Mouse (Mus musculus) hindbrain, embryonic 14.5 days (tissue): ENCODE data around the gene Celf2. TPM values are rescaled to one million over a fixed set of nuclear protein-coding genes. Genes with fewer than 3 reads are reported as not detected.

Experiments used
- ATAC-seq: fragments of 200-750 bp; cut with Nextera tagmentation; 2 replicates; pipeline ENCODE4 v1.8.0; 2017; ENCODE audit warnings: moderate number of reproducible peaks, mild to moderate bottlenecking, moderate TSS enrichment, moderate library complexity; ENCODE audit not compliant: low FRiP score
- DNase-seq: peaks from one replicate; pipeline ENCODE4 v3.0.0-alpha.2; 2015; ENCODE audit warnings: low spot score
- H3K27ac ChIP-seq: fragments of 300-500 bp; sonication (generic); 2 replicates; pipeline ENCODE4 v1.5.1; 2014; ENCODE audit warnings: mild to moderate bottlenecking, moderate library complexity
- H3K27me3 ChIP-seq: fragments of 300-500 bp; sonication (generic); 2 replicates; pipeline ENCODE4 v1.6.1; 2014; ENCODE audit warnings: mild to moderate bottlenecking, low read length, mixed read lengths; ENCODE audit not compliant: control insufficient read depth, insufficient read depth
- H3K36me3 ChIP-seq: fragments of 300-500 bp; sonication (generic); replicated peaks from 2 replicates; pipeline ENCODE4 v1.6.1; 2014; ENCODE audit not compliant: control insufficient read depth, insufficient read depth
- H3K4me1 ChIP-seq: fragments of 300-500 bp; sonication (generic); replicated peaks from 2 replicates; pipeline ENCODE4 v1.6.1; 2014; ENCODE audit warnings: antibody characterized with exemption, low read length, mixed read lengths; ENCODE audit not compliant: control insufficient read depth, insufficient read depth
- H3K4me2 ChIP-seq: fragments of 300-500 bp; sonication (generic); replicated peaks from 2 replicates; pipeline ENCODE4 v1.6.1; 2014; ENCODE audit warnings: mild to moderate bottlenecking, moderate library complexity
- H3K4me3 ChIP-seq: fragments of 300-500 bp; sonication (generic); replicated peaks from 2 replicates; pipeline ENCODE4 v1.5.1; 2014; ENCODE audit warnings: mild to moderate bottlenecking, low read length
- H3K9ac ChIP-seq: fragments of 300-500 bp; sonication (generic); 2 replicates; pipeline ENCODE4 v1.6.1; 2014
- H3K9me3 ChIP-seq: fragments of 300-500 bp; sonication (generic); 2 replicates; pipeline ENCODE4 v1.6.1; 2016; ENCODE audit warnings: low read length; ENCODE audit not compliant: control insufficient read depth
- WGBS: fragments of 180-500 bp; shearing (Covaris S2); extraction: QIAGEN DNeasy Blood & Tissue Kit; methylation state at CpG from one replicate; pipeline ENCODE4 v1.1.7; 2014; 5-methylcytosine and 5-hydroxymethylcytosine counted together
- polyA plus RNA-seq: library from polyadenylated mRNA; unstranded; fragments of >200 nt; fragmentation: Nextera tagmentation; extraction: Ambion mirVana; gene quantifications from 2 replicates; pipeline ENCODE4 v1.2.1, GENCODE M21; 2014

Celf2 gene
- polyA plus RNA-seq, 1 experiment from 2014 or later, result 131 TPM

DNA sequence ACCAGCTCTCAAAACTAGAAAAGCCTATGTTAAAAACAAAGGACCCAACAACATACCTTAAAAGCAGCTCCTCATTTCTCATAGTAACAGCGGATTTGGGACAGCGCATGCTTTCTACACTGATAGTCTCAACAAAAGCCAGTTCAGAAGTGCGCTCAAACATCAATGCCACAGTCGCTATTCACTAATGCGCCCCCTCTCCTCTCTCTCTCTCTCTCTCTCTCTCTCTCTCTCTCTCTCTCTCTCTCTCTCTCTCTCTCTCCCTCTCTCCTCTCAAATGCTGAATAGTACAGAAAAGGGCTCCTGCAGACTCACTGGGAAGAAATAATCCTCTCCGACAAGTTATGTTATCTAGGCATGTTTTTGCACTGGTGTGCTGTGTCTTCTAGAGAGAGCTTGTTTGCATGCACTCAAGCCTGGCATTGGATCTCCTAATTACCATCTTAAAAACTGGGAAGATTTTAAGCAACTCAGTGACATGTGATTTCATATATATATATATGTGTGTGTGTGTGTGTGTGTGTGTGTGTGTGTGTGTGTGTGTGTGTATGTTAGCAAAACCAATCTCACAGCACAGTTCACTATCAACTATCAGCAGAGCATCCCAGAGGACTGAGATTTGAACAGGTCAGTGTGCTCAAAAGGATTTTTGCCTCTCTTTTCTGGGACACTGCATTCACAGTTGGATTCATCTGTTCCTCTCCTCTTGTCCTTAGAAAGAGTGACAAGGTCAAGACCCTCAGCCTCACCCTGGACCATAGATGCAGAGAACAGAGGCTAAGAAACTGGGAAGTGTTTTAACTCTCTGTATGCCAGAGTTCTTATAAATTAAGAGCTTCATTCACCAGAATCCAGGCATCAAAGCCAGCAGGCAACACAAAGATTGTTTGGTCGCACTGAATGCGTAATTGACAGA lies 624.3 kb downstream of the Celf2 start:
- peak overlapping the region; percentile 54 for H3K4me3 ChIP-seq
- H3K27ac ChIP-seq, result peak overlapping the region; percentile 94
- peak overlapping the region; percentile 56 for H3K4me2 ChIP-seq
- DNase-seq, result peak; percentile 68
- WGBS, result 10% methylated on average over 8 of the region's 8 CpGs
- no peaks in the 10 kb centered on the region for H3K27me3 ChIP-seq
- peaks cover 19% of the 10 kb centered on the region; the same call in 1 of the 2 replicates for H3K4me1 ChIP-seq
- peak overlapping the region; percentile 79 for H3K9ac ChIP-seq
- ATAC-seq, result peak; percentile 65
- H3K36me3 ChIP-seq, result no peaks in the 10 kb centered on the region
- H3K9me3 ChIP-seq, result no peaks in the 10 kb centered on the region

GRCm38 (mm10) chr2:6883996-6884795 lies 625.2 kb downstream of the Celf2 start:
- peak overlapping the region; percentile 56 for H3K4me2 ChIP-seq
- H3K9ac ChIP-seq, result peak overlapping the region; percentile 79
- H3K36me3 ChIP-seq, result no peaks in the 10 kb centered on the region
- H3K9me3 ChIP-seq, result no peaks in the 10 kb centered on the region
- 18% methylated on average over 13 of the region's 13 CpGs for WGBS
- no peaks in the 10 kb centered on the region for H3K27me3 ChIP-seq
- peak overlapping the region; percentile 54 for H3K4me3 ChIP-seq
- H3K27ac ChIP-seq, result peak overlapping the region; percentile 94
- H3K4me1 ChIP-seq, result peaks cover 19% of the 10 kb centered on the region; the same call in 1 of the 2 replicates
- DNase-seq (peak; percentile 64), ATAC-seq (peak; percentile 57; the same call in 1 of the 2 replicates)

GRCm38 (mm10) chr2:6882236-6882885 lies 627.0 kb downstream of the Celf2 start:
- ATAC-seq (0 out of 2 replicates have a peak, but pooled peaks have one; percentile 34), DNase-seq (no peak)
- Histone ChIP-seq H3K36me3 (no peaks in the 10 kb centered on the region), H3K4me2 (peak overlapping the region; percentile 56), H3K27me3 (no peaks in the 10 kb centered on the region), H3K4me3 (peak overlapping the region; percentile 40), H3K9ac (peak overlapping the region; percentile 67), H3K27ac (peak overlapping the region; percentile 76), H3K4me1 (peaks cover 19% of the 10 kb centered on the region; the same call in 1 of the 2 replicates), H3K9me3 (no peaks in the 10 kb centered on the region)
- 22% methylated on average over 6 of the region's 6 CpGs for WGBS

DNA sequence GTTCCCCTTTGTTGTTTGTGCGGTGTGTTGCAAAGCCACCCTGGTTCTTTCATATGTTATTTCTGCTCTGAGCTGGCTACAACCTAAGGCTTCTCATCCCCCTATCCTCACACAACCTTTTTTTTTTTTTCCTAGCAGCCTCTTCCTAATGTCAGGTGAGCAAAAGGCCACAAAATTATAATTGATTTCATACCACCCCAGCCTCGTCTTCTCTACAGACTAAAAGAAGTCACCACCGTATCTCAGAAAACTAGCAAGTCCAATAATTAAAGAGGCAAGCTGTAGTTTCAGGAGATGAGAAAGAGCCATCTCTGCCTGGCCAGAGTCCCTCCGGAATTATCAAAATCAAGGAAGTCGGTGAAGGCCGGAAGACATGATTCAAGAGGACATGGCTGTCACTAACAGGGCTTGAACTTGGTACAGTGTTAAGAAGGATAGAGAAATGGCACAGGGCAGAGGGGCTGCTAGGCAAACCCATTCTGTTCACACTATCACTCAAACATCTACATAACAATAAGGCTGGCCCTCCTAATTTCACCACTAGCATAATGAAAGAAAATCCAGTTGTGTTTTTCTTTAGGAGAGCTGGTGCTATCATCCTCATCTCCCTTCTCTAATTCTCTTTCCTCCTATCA lies 628.3 kb downstream of the Celf2 start:
- DNase-seq, result no peak
- no peaks in the 10 kb centered on the region for H3K27me3 ChIP-seq
- H3K4me2 ChIP-seq, result peak overlapping the region; percentile 56
- 48% methylated on average over 6 of the region's 6 CpGs for WGBS
- peak overlapping the region; percentile 67 for H3K9ac ChIP-seq
- H3K4me1 ChIP-seq, result peaks cover 30% of the 10 kb centered on the region
- no peaks in the 10 kb centered on the region for H3K36me3 ChIP-seq
- no peak for ATAC-seq
- no peaks in the 10 kb centered on the region for H3K9me3 ChIP-seq
- H3K4me3 ChIP-seq, result peak overlapping the region; percentile 40
- peak overlapping the region; percentile 76 for H3K27ac ChIP-seq

DNA sequence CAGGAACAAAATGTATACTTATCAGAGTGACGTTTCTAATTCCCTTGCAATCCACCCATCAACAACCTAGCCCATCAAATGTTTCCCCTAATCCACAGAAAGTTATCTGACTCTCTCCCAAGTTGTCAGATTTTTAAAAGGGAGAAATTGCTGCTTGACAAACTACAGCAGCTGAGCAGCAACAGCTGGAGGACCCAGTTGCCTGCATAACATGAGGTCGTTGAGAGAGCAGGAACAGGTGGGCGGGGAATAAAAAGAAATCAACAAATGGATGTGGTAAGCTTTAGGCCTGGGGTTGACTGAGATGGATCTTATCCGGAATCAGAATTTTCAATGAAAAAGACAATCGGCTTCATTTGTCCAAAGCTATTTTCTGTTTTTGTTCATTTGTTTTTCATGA lies 632.3 kb downstream of the Celf2 start:
- Histone ChIP-seq H3K27ac (no peak overlapping the region), H3K9ac (no peak overlapping the region), H3K4me1 (peaks cover 53% of the 10 kb centered on the region), H3K4me2 (no peak overlapping the region), H3K9me3 (no peaks in the 10 kb centered on the region), H3K4me3 (no peak overlapping the region), H3K27me3 (no peaks in the 10 kb centered on the region), H3K36me3 (no peaks in the 10 kb centered on the region)
- DNase-seq (no peak), ATAC-seq (no peak)
- WGBS, result 70% methylated on average over 5 of the region's 5 CpGs

- peaks cover 47% of the 10 kb centered on the region for H3K4me1 ChIP-seq
- no peaks in the 10 kb centered on the region for H3K9me3 ChIP-seq
- H3K27me3 ChIP-seq, result no peaks in the 10 kb centered on the region
- no peak overlapping the region for H3K4me3 ChIP-seq
- peak overlapping the region; percentile 8; the same call in 1 of the 2 replicates for H3K4me2 ChIP-seq
- H3K36me3 ChIP-seq, result no peaks in the 10 kb centered on the region
- DNase-seq, result no peak
- 33% methylated on average over 5 of the region's 5 CpGs for WGBS
- no peak overlapping the region for H3K27ac ChIP-seq
- no peak overlapping the region for H3K9ac ChIP-seq
- no peak for ATAC-seq
Observed at GRCm38 (mm10) chr2:6876547-6876946, 632.8 kb downstream of the Celf2 start.

DNA sequence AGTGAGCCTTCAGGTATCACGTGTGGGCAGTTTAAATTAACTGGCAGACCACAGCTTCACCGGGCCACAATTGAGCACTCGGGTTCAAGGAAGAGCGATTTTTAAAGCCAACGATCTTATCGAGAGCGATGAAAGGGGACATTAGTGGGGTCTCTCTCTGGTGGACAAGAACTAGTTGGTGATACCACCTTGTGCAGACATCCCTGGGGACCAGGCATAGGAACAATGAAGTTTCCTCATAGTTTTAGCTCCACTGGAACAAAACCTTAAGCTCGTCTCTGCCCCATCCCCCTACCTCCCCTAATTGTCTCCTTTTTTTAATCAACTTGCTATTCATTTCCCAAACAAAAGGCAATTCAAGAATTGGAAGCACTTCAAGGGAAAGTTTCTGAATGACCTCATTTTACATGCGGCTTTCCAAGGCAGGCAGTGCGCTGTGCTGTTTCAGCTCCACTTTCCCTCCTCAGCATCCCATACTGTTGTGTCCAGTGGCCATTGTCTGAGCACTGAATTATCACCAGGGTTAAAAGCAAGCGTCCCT lies 634.2 kb downstream of the Celf2 start:
- 8% methylated on average over 11 of the region's 11 CpGs for WGBS
- no peaks in the 10 kb centered on the region for H3K27me3 ChIP-seq
- DNase-seq (peak; percentile 80), ATAC-seq (no peak)
- peak overlapping the region; percentile 26 for H3K9ac ChIP-seq
- H3K4me1 ChIP-seq, result peaks cover 42% of the 10 kb centered on the region
- H3K4me2 ChIP-seq, result peak overlapping the region; percentile 39
- no peak overlapping the region for H3K27ac ChIP-seq
- 0 out of 2 replicates have a peak overlapping the region, but pooled peaks have one; percentile 2 for H3K4me3 ChIP-seq
- no peaks in the 10 kb centered on the region for H3K9me3 ChIP-seq
- H3K36me3 ChIP-seq, result no peaks in the 10 kb centered on the region

DNA sequence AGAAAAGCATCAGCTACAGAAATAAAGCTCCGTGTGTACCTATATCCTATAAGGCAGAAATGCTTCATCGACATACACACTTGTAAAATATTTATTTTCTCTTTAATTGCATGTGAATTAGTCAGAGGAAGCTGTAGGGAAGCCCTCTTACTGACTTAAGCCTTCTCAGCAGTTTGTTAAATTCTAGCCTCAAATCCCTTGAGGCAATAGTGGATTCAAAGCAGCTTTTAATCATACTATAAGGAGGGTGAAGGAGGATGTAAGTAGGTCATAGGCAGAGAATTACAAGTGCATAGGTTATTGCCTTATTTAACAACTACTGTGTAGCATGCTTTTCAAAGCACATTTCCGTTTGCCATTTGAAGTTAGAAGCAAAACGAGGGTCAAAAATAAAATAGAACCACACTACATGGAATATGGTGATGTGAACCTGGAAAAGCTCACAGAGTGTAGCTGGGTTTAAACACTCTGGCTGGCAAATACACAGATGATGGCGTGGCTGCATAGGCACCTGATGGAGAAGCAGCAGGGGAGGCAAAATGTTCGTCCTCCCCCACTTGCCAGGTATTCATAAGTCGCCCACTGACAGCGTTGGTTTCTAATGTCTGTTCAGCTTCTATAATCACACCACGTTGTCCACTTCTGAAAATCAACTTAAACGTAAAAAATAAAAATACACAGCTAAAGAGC lies 635.0 kb downstream of the Celf2 start:
- H3K4me3 ChIP-seq, result no peak overlapping the region
- H3K27me3 ChIP-seq, result no peaks in the 10 kb centered on the region
- H3K27ac ChIP-seq, result peak overlapping the region; percentile 67
- DNase-seq (no peak), ATAC-seq (no peak)
- H3K4me2 ChIP-seq, result peak overlapping the region; percentile 39
- no peaks in the 10 kb centered on the region for H3K9me3 ChIP-seq
- 33% methylated on average over 10 of the region's 10 CpGs for WGBS
- peak overlapping the region; percentile 26 for H3K9ac ChIP-seq
- H3K36me3 ChIP-seq, result no peaks in the 10 kb centered on the region
- peaks cover 47% of the 10 kb centered on the region for H3K4me1 ChIP-seq
